Mouse (Mus musculus): ENCODE results near the gene Crebrf. TPM values are rescaled to one million over a fixed set of nuclear protein-coding genes. Genes with fewer than 3 reads are reported as not detected.

Gene Crebrf
- total RNA-seq, 2 experiments from 2014 or later: 69.0 to 70.2 TPM

DNA sequence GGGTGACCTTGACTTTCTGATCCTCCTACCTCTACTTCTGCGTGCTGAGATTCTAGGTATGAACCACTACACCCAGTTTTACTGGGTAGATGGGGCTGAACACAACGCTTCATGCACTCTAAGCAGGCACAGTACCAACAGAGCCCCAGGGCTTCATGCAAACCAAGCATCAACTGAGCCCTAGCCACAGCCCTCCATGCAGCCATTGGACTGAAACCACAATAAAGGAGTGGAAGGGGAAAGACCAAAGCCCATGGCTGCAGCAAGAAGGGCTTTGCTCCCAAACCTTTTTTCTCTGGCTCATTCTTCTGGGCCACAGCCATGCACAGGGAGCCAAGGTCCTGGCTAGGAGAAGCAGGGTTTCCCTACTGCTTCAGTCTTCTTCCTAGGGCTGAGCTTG, 97.2 kb downstream of the Crebrf start:
- no peak for DNase-seq (ENCODE audit: extremely low spot score in 1 of 2, low spot score in 1 of 2)

DNA sequence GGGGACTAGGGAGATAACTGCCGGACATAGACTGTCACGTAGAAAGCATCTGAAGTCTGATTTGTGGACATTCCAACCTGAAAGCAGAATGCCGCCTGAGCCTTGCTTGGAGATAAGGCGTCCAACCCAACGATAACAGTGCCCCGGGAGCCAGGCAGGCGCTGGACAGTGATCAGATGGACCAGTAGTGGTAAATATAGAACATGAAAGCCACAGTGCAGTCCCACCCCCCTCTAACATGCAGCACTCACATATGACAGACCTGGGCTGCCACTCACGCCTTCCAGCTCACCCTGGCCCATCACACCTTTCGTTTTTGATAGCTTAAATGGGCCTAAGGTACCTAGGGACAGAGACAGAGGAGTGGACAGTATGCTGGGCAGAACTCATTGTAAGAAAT, 98.0 kb downstream of the Crebrf start:
- DNase-seq (ENCODE audit: extremely low spot score in 1 of 2, low spot score in 1 of 2): no peak

DNA sequence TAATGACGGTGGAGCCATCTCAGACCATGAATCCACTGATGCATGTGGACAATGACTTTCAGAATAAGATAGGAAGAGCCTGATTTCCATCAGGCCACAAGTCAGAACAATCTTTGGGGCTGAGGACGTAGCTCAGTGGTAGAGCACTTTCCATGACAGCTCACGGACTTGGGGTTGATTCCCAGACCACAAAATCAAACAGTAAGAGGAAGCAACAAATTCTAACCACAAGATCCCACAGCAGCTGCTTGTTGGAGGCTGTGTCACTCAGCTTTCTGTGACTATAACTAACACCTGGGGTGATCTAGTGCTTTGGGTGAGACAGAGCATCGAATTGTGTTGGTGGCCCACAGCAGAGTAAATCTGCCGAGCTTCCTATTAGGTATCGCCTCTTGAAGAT, 101.4 kb downstream of the Crebrf start:
- DNase-seq (ENCODE audit: extremely low spot score in 1 of 2, low spot score in 1 of 2): no peak

DNA sequence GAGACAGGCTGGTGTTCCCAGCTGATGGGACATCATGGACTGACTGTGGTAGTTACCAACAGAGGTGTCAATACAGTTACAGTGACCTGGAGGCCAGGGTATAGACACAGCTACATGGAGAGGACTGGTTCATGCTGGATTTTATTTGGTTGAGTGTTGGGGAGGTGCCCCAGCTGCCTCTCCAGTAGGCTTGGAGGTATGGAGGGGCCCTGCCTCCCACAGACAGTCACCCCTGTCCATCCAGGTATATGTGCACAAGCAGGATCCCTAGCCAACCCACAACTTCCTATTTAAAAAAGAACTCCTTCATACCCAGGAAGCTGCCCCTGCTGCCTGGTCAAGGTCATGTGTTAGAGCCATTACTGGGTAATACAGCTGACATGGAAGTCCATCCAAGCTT, 102.3 kb downstream of the Crebrf start:
- DNase-seq (ENCODE audit: extremely low spot score in 1 of 2, low spot score in 1 of 2): no peak

- no peak for DNase-seq (ENCODE audit: extremely low spot score in 1 of 2, low spot score in 1 of 2)
Measured at GRCm38 (mm10) chr17:26826131-26826530, 110.7 kb downstream of the Crebrf start.

Other genes starting within 250 kb of the Crebrf start
- gene Ergic1, start 154.2 kb upstream of the Crebrf start, total RNA-seq (2021): 100 to 1,000 TPM; 114 to 118 TPM
- 10 to 100 TPM; 14.7 to 18.3 TPM for gene Dusp1, start 153.5 kb upstream of the Crebrf start, total RNA-seq (2021)
- 10 to 100 TPM; 42.8 to 55.1 TPM for gene Atp6v0e, start 52.4 kb upstream of the Crebrf start, total RNA-seq (2021)
- gene Bnip1, start 65.4 kb downstream of the Crebrf start, total RNA-seq (2021): 10 to 100 TPM; 28.7 to 29.7 TPM
- gene Nkx2-5, start 129.4 kb downstream of the Crebrf start, total RNA-seq (2021): not detected
- gene Kifc5b, start 201.4 kb downstream of the Crebrf start, total RNA-seq (2021): 1 to 10 TPM; 2.9 to 3.1 TPM
- 10 to 100 TPM; 27.0 to 29.4 TPM for gene Phf1, start 217.4 kb downstream of the Crebrf start, total RNA-seq (2021)
- 100 to 1,000 TPM; 100 to 113 TPM for gene Cuta, start 223.9 kb downstream of the Crebrf start, total RNA-seq (2021)
- 100 to 1,000 TPM; 399 to 523 TPM for gene Syngap1, start 225.6 kb downstream of the Crebrf start, total RNA-seq (2021)